ENCODE assay signal across 8 mouse cellular contexts in the genomic region with DNA sequence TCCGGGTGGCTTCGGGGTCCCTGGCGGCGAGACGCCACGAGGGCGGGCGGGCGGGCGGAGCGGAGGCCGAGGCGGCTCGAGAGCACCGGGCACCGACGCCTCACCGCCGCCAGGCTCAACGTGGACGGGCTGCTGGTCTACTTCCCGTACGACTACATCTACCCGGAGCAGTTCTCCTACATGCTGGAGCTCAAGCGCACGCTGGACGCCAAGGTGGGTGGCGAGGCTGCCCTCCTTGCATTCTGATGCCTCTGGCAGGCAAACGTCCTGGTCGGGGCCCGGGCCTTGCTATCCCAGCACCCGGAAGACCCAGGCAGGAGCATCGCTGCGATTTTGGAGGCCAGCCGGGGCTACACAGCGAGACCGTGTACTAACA. TPM values are rescaled to one million over a fixed set of nuclear protein-coding genes. Genes with fewer than 3 reads are reported as not detected.
DNase-seq lines count a peak whose midpoint lies in the region; ATAC-seq and TF ChIP-seq lines count a peak whose summit lies in the region.

No protein-coding gene starts in this region.

- peak overlapping the region; percentile 73 for H3K4me2 ChIP-seq in forebrain, postnatal 0 days (ENCODE audit: low read depth)
- peak overlapping the region; percentile 86 for H3K4me2 ChIP-seq in liver, embryonic 15.5 days
- H3K4me2 ChIP-seq in stomach, embryonic 16.5 days (ENCODE audit: low read depth, low read length): peak overlapping the region; percentile 91

- peak overlapping the region; percentile 72 for H3K27ac ChIP-seq in forebrain, postnatal 0 days (ENCODE audit: low read depth, low read length)
- 0 out of 2 replicates have a peak overlapping the region, but pooled peaks have one; percentile 31 for H3K27ac ChIP-seq in liver, embryonic 15.5 days (replicated peaks)
- H3K27ac ChIP-seq in stomach, embryonic 16.5 days (ENCODE audit: low read length): no peak overlapping the region

- H3K36me3 ChIP-seq in forebrain, postnatal 0 days (ENCODE audit: insufficient read depth): peaks cover 27% of the 10 kb centered on the region
- peaks cover 28% of the 10 kb centered on the region for H3K36me3 ChIP-seq in liver, embryonic 15.5 days (replicated peaks)
- H3K36me3 ChIP-seq in stomach, embryonic 16.5 days (ENCODE audit: control insufficient read depth, insufficient read depth, low read length): peaks cover 13% of the 10 kb centered on the region

- peak; percentile 54 for DNase-seq in adrenal gland, postnatal 14 days
- DNase-seq in adrenal gland, adult 18-20 months (ENCODE audit: low spot score in 2 of 2): no peak
- no peak for DNase-seq in lung, adult 2 months
- DNase-seq in lung, postnatal 25 days (ENCODE audit: low spot score): no peak
- DNase-seq in forebrain, postnatal 0 days: peak; percentile 32
- no peak for DNase-seq in left cerebral cortex, postnatal 14 days (ENCODE audit: low spot score in 2 of 2)

- H3K9ac ChIP-seq in forebrain, postnatal 0 days: peak overlapping the region; percentile 72
- H3K9ac ChIP-seq in liver, embryonic 15.5 days: peak overlapping the region; percentile 67
- peak overlapping the region; percentile 80 for H3K9ac ChIP-seq in stomach, embryonic 16.5 days (ENCODE audit: low read length)

- no peaks in the 10 kb centered on the region for H3K27me3 ChIP-seq in forebrain, postnatal 0 days (ENCODE audit: insufficient read depth, low read length)
- no peaks in the 10 kb centered on the region for H3K27me3 ChIP-seq in liver, embryonic 15.5 days
- no peaks in the 10 kb centered on the region for H3K27me3 ChIP-seq in stomach, embryonic 16.5 days (ENCODE audit: control insufficient read depth, insufficient read depth, low read length)

- peak overlapping the region; percentile 73 for H3K4me3 ChIP-seq in lung, adult 2 months (replicated peaks; ENCODE audit: extremely low read depth, low read depth, low read length)
- H3K4me3 ChIP-seq in forebrain, postnatal 0 days (ENCODE audit: low read depth, low read length): peak overlapping the region; percentile 81
- peak overlapping the region; percentile 82 for H3K4me3 ChIP-seq in liver, embryonic 15.5 days (replicated peaks)
- H3K4me3 ChIP-seq in stomach, embryonic 16.5 days (replicated peaks; ENCODE audit: low read length): peak overlapping the region; percentile 90

- ATAC-seq in forebrain, postnatal 0 days: peak; percentile 50
- ATAC-seq in liver, embryonic 15.5 days (ENCODE audit: insufficient read depth): peak; percentile 68
- ATAC-seq in stomach, embryonic 16.5 days (ENCODE audit: insufficient read depth, low FRiP score): peak; percentile 44

- no peak for TF ChIP-seq CTCF in lung, adult 2 months (IDR thresholded peaks at IDR 0.05; ENCODE audit: insufficient read depth, low read length)
- TF ChIP-seq CTCF in forebrain, postnatal 0 days (IDR thresholded peaks at IDR 0.05; ENCODE audit: low read depth): peak; percentile 26

- no peak for TF ChIP-seq POLR2A in lung, adult 2 months (IDR thresholded peaks at IDR 0.05; ENCODE audit: borderline replicate concordance, extremely low read depth, low read depth, low read length)

- intact Hi-C loops in left cerebral cortex, postnatal 14 days (cut with DNase I): no loop called here

- WGBS in lung, adult 2 months: under 1% methylated on average over 37 of the region's 37 CpGs
- 4% methylated on average over 27 of the region's 37 CpGs for WGBS in forebrain, postnatal 0 days
- under 1% methylated on average over 32 of the region's 37 CpGs for WGBS in liver, embryonic 15.5 days (ENCODE audit: insufficient replicate concordance)
- 0% methylated on average over 23 of the region's 37 CpGs for WGBS in stomach, embryonic 16.5 days

- no peaks in the 10 kb centered on the region for H3K9me3 ChIP-seq in forebrain, postnatal 0 days (ENCODE audit: low read length)
- no peaks in the 10 kb centered on the region for H3K9me3 ChIP-seq in liver, embryonic 15.5 days (replicated peaks)
- no peaks in the 10 kb centered on the region for H3K9me3 ChIP-seq in stomach, embryonic 16.5 days (replicated peaks; ENCODE audit: control insufficient read depth, low read length)

- H3K4me1 ChIP-seq in lung, adult 2 months (ENCODE audit: control insufficient read depth, insufficient read depth, low read length): 0 out of 2 replicates have a peak, but pooled peaks cover 4% of the 10 kb centered on the region
- H3K4me1 ChIP-seq in forebrain, postnatal 0 days (ENCODE audit: insufficient read depth): peaks cover 11% of the 10 kb centered on the region; the same call in 1 of the 2 replicates
- H3K4me1 ChIP-seq in liver, embryonic 15.5 days (replicated peaks): peaks cover 26% of the 10 kb centered on the region
- H3K4me1 ChIP-seq in stomach, embryonic 16.5 days (ENCODE audit: control insufficient read depth, insufficient read depth, low read length): peaks cover 10% of the 10 kb centered on the region

RNA-seq across cellular contexts. Expression of a gene that starts 0.3 kb away (rescaled TPM):
- 28.2 and 30.2 TPM in 2 replicates for total RNA-seq in adrenal gland, postnatal 14 days (2021)
- 10 to 100 TPM; 27.1 to 30.9 TPM for total RNA-seq in adrenal gland, adult 18-20 months (2021)
- 43.3 and 44.6 TPM in 2 replicates for polyA plus RNA-seq in lung, adult 2 months (2012; rRNA removed)
- 47.7 and 58.2 TPM in 2 replicates for total RNA-seq in forebrain, postnatal 0 days (2014; rRNA removed)
- 17.9 and 21.8 TPM in 2 replicates for polyA plus RNA-seq in forebrain, postnatal 0 days (2015; fragmentation: Nextera tagmentation; extraction: Ambion mirVana)
- 6.2 and 7.5 TPM in 2 replicates for polyA plus RNA-seq in liver, embryonic 15.5 days (2015; fragmentation: Nextera tagmentation; extraction: Ambion mirVana)
- 11.7 and 11.8 TPM in 2 replicates for polyA plus RNA-seq in stomach, embryonic 16.5 days (2015; fragmentation: Nextera tagmentation; extraction: Ambion mirVana)
- total RNA-seq in left cerebral cortex, postnatal 14 days (2021): 10 to 100 TPM; 32.7 to 35.5 TPM

RNA-seq across cellular contexts. Expression of a gene that starts 21.8 kb away (rescaled TPM):
- total RNA-seq in adrenal gland, postnatal 14 days (2021): 1.3 and 2.7 TPM in 2 replicates
- total RNA-seq in adrenal gland, adult 18-20 months (2021): 1 to 10 TPM; 1.3 to 3.7 TPM
- 14.1 and 18.2 TPM in 2 replicates for polyA plus RNA-seq in lung, adult 2 months (2012; rRNA removed)
- 2.2 and 3.0 TPM in 2 replicates for total RNA-seq in forebrain, postnatal 0 days (2014; rRNA removed)
- polyA plus RNA-seq in forebrain, postnatal 0 days (2015; fragmentation: Nextera tagmentation; extraction: Ambion mirVana): 2.1 and 2.9 TPM in 2 replicates
- polyA plus RNA-seq in liver, embryonic 15.5 days (2015; fragmentation: Nextera tagmentation; extraction: Ambion mirVana): 0.46 and 0.84 TPM in 2 replicates
- 13.3 and 15.8 TPM in 2 replicates for polyA plus RNA-seq in stomach, embryonic 16.5 days (2015; fragmentation: Nextera tagmentation; extraction: Ambion mirVana)
- 1 to 10 TPM in 1 of 2 experiments, under 1 TPM in 1; 0.75 to 2.2 TPM for total RNA-seq in left cerebral cortex, postnatal 14 days (2021)

RNA-seq across cellular contexts. Expression of a gene that starts 22.4 kb away (rescaled TPM):
- 0.74 and 0.79 TPM in 2 replicates for total RNA-seq in adrenal gland, postnatal 14 days (2021)
- 10 to 100 TPM in 1 of 2 experiments, not detected in 1; 14.7 TPM for total RNA-seq in adrenal gland, adult 18-20 months (2021)
- polyA plus RNA-seq in lung, adult 2 months (2012; rRNA removed): 88.3 and 1,345 TPM in 2 replicates
- total RNA-seq in forebrain, postnatal 0 days (2014; rRNA removed): 0.48 and 4.2 TPM in 2 replicates
- polyA plus RNA-seq in forebrain, postnatal 0 days (2015; fragmentation: Nextera tagmentation; extraction: Ambion mirVana): not detected in 2 replicates
- polyA plus RNA-seq in liver, embryonic 15.5 days (2015; fragmentation: Nextera tagmentation; extraction: Ambion mirVana): 32.2 and 49.9 TPM in 2 replicates
- polyA plus RNA-seq in stomach, embryonic 16.5 days (2015; fragmentation: Nextera tagmentation; extraction: Ambion mirVana): 50.9 and 378 TPM in 2 replicates
- total RNA-seq in left cerebral cortex, postnatal 14 days (2021): under 1 TPM; 0.36 to 0.86 TPM

RNA-seq across cellular contexts. Expression of a gene that starts 22.6 kb away (rescaled TPM):
- total RNA-seq in adrenal gland, postnatal 14 days (2021): 7.3 and 8.3 TPM in 2 replicates
- total RNA-seq in adrenal gland, adult 18-20 months (2021): 1 to 10 TPM; 5.9 to 6.7 TPM
- polyA plus RNA-seq in lung, adult 2 months (2012; rRNA removed): 10.0 and 17.8 TPM in 2 replicates
- total RNA-seq in forebrain, postnatal 0 days (2014; rRNA removed): 0.76 and 1.2 TPM in 2 replicates
- 2.0 and 2.1 TPM in 2 replicates for polyA plus RNA-seq in forebrain, postnatal 0 days (2015; fragmentation: Nextera tagmentation; extraction: Ambion mirVana)
- 0.94 and 1.5 TPM in 2 replicates for polyA plus RNA-seq in liver, embryonic 15.5 days (2015; fragmentation: Nextera tagmentation; extraction: Ambion mirVana)
- 7.8 and 9.6 TPM in 2 replicates for polyA plus RNA-seq in stomach, embryonic 16.5 days (2015; fragmentation: Nextera tagmentation; extraction: Ambion mirVana)
- 1 to 10 TPM; 6.0 to 6.7 TPM for total RNA-seq in left cerebral cortex, postnatal 14 days (2021)

RNA-seq across cellular contexts. Expression of a gene that starts 22.9 kb away (rescaled TPM):
- total RNA-seq in adrenal gland, postnatal 14 days (2021): 12.2 and 14.5 TPM in 2 replicates
- 10 to 100 TPM; 13.3 to 13.7 TPM for total RNA-seq in adrenal gland, adult 18-20 months (2021)
- 4.6 and 5.2 TPM in 2 replicates for polyA plus RNA-seq in lung, adult 2 months (2012; rRNA removed)
- 12.1 and 15.5 TPM in 2 replicates for total RNA-seq in forebrain, postnatal 0 days (2014; rRNA removed)
- polyA plus RNA-seq in forebrain, postnatal 0 days (2015; fragmentation: Nextera tagmentation; extraction: Ambion mirVana): 19.4 and 21.6 TPM in 2 replicates
- 7.9 and 8.1 TPM in 2 replicates for polyA plus RNA-seq in liver, embryonic 15.5 days (2015; fragmentation: Nextera tagmentation; extraction: Ambion mirVana)
- polyA plus RNA-seq in stomach, embryonic 16.5 days (2015; fragmentation: Nextera tagmentation; extraction: Ambion mirVana): 22.9 and 23.0 TPM in 2 replicates
- 10 to 100 TPM; 20.6 to 20.9 TPM for total RNA-seq in left cerebral cortex, postnatal 14 days (2021)

Comparison
In these comparisons a context has a peak if more than half of its experiments do, and no peak if none do; other contexts are left out.
1. DNase-seq: peak in adrenal gland, postnatal 14 days (single experiment) and forebrain, postnatal 0 days (single experiment); none in adrenal gland, adult 18-20 months (0 of 2), lung, adult 2 months (single experiment), lung, postnatal 25 days (single experiment) and left cerebral cortex, postnatal 14 days (0 of 2).
2. Peak in every context shown above with its lines, with median percentiles within 50 percentile points of each other: H3K4me3 ChIP-seq, ATAC-seq, H3K4me2 ChIP-seq and H3K9ac ChIP-seq.